In the genomic region with DNA sequence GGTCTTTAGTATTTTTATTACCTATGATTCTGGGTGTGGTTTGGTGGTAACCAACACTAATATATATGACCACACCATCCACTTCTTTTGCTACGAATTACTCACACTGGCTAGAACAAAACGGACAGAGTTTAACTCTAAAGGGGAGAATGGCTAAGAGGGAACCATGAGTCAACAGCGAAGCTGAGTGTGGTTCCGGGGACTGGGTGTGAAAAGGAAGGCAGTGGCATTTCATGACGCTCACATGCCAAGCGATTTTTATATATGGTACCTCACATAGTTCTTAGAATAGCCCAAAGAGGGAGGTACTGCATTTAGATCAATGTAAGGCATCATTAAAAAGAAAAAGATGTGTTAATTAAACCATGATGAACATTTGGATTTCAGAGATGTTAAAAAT, we compare ENCODE assay signal across 21 mouse cellular contexts.
DNase-seq lines count a peak whose midpoint lies in the region; ATAC-seq lines count a peak whose summit lies in the region.
"Had no signal": no experiment of that assay in that cellular context is flagged by ENCODE, and none has a peak within 500 bp of the region (broad histone marks: within the 10 kb centered on the region; RNA-seq: fewer than 3 reads in every experiment).

No protein-coding gene starts in this region.

- no peak for DNase-seq in frontal cortex, postnatal 36 days (ENCODE audit: low spot score in 2 of 2)
- peak; percentile 48 for DNase-seq in right cerebral cortex, adult 18-20 months
- no peak for DNase-seq in right cerebral cortex, postnatal 10 days (ENCODE audit: low spot score in 2 of 2)
- DNase-seq in thymus, adult 18-20 months = no peak
- DNase-seq: adrenal gland, adult 8-10 months; adrenal gland, postnatal 14 days; adrenal gland, postnatal 36 days; B cell, adult 2 months; cerebellum, adult 11 months; cerebellum, adult 18-20 months; cerebellum, adult 8-10 months; cerebellum, adult 9-11 months; cerebellum, postnatal 14 days; cerebellum, postnatal 36 days; forebrain, postnatal 0 days had no signal

- ATAC-seq in frontal cortex, adult (ENCODE audit: low TSS enrichment) = peak; percentile 51
- ATAC-seq: activated CD4-positive, CD25-positive, alpha-beta regulatory T cell, adult 4 months; CD4-positive, CD25-positive, alpha-beta regulatory T cell, adult 4 months; forebrain, embryonic 13.5 days; forebrain, embryonic 15.5 days; forebrain, postnatal 0 days; Patski had no signal
